Mouse (Mus musculus) liver, embryonic 15.5 days (tissue): ENCODE measurements around the gene Gfm2. TPM values are rescaled to one million over a fixed set of nuclear protein-coding genes. Genes with fewer than 3 reads are reported as not detected.

Source experiments
- ATAC-seq: fragments of 200-750 bp; cut with Nextera tagmentation; 2 replicates; pipeline ENCODE4 v1.8.0; 2017; ENCODE audit warnings: moderate number of reproducible peaks, mild to moderate bottlenecking, moderate library complexity; ENCODE audit not compliant: insufficient read depth
- H3K27ac ChIP-seq: fragments of 300-500 bp; sonication (generic); replicated peaks from 2 replicates; pipeline ENCODE4 v1.5.1; 2015; ENCODE audit warnings: mild to moderate bottlenecking, inconsistent platforms
- H3K27me3 ChIP-seq: fragments of 300-500 bp; sonication (generic); 2 replicates; pipeline ENCODE4 v1.6.1; 2015; ENCODE audit warnings: mild to moderate bottlenecking, inconsistent platforms
- H3K36me3 ChIP-seq: fragments of 300-500 bp; sonication (generic); replicated peaks from 2 replicates; pipeline ENCODE4 v1.6.1; 2015; ENCODE audit warnings: moderate library complexity, mild to moderate bottlenecking, inconsistent platforms
- H3K4me1 ChIP-seq: fragments of 300-500 bp; sonication (generic); replicated peaks from 2 replicates; pipeline ENCODE4 v1.6.1; 2015; ENCODE audit warnings: inconsistent platforms
- H3K4me2 ChIP-seq: fragments of 300-500 bp; sonication (generic); 2 replicates; pipeline ENCODE4 v1.6.1; 2015; ENCODE audit warnings: moderate library complexity, mild to moderate bottlenecking, inconsistent platforms
- H3K4me3 ChIP-seq: fragments of 300-500 bp; sonication (generic); replicated peaks from 2 replicates; pipeline ENCODE4 v1.5.1; 2015; ENCODE audit warnings: mild to moderate bottlenecking, inconsistent platforms
- H3K9ac ChIP-seq: fragments of 300-500 bp; sonication (generic); 2 replicates; pipeline ENCODE4 v1.6.1; 2015; ENCODE audit warnings: moderate library complexity, mild to moderate bottlenecking, inconsistent platforms
- H3K9me3 ChIP-seq: fragments of 300-500 bp; sonication (generic); replicated peaks from 2 replicates; pipeline ENCODE4 v1.6.1; 2016; ENCODE audit warnings: inconsistent platforms
- WGBS: fragments of 180-500 bp; shearing (Covaris S2); methylation state at CpG from one replicate; pipeline ENCODE4 v1.1.7; 2015; ENCODE audit warnings: mixed read lengths; ENCODE audit not compliant: insufficient replicate concordance; 5-methylcytosine and 5-hydroxymethylcytosine counted together
- polyA plus RNA-seq: library from polyadenylated mRNA; unstranded; fragments of >200 nt; fragmentation: Nextera tagmentation; extraction: Ambion mirVana; gene quantifications from 2 replicates; pipeline ENCODE4 v1.2.1, GENCODE M21; 2015

The Gfm2 gene
- polyA plus RNA-seq, 1 experiment from 2014 or later: 16.6 TPM

- Histone ChIP-seq H3K36me3 (peaks cover 6% of the 10 kb centered on the region; the same call in 1 of the 2 replicates), H3K4me2 (no peak overlapping the region), H3K9me3 (no peaks in the 10 kb centered on the region), H3K9ac (no peak overlapping the region), H3K4me3 (no peak overlapping the region), H3K4me1 (peaks cover 4% of the 10 kb centered on the region), H3K27ac (no peak overlapping the region), H3K27me3 (no peaks in the 10 kb centered on the region)
- 84% methylated on average over 11 of the region's 11 CpGs for whole genome bisulfite sequencing
- no peak for ATAC-seq
Measured at GRCm38 (mm10) chr13:97192649-97193048, 54.9 kb downstream of the Gfm2 start.

- Histone ChIP-seq H3K9me3 (no peaks in the 10 kb centered on the region), H3K36me3 (peaks cover 6% of the 10 kb centered on the region; the same call in 1 of the 2 replicates), H3K4me2 (no peak overlapping the region), H3K4me1 (peaks cover 12% of the 10 kb centered on the region), H3K4me3 (no peak overlapping the region), H3K27me3 (no peaks in the 10 kb centered on the region), H3K27ac (no peak overlapping the region), H3K9ac (no peak overlapping the region)
- no peak for ATAC-seq
- WGBS: 51% methylated on average over 7 of the region's 7 CpGs
Measured at GRCm38 (mm10) chr13:97193420-97193819, 55.7 kb downstream of the Gfm2 start.

- no peak for ATAC-seq
- Histone ChIP-seq H3K36me3 (peaks cover 6% of the 10 kb centered on the region; the same call in 1 of the 2 replicates), H3K27ac (no peak overlapping the region), H3K9me3 (no peaks in the 10 kb centered on the region), H3K4me2 (peak overlapping the region; percentile 16), H3K27me3 (no peaks in the 10 kb centered on the region), H3K4me3 (peak overlapping the region; percentile 20), H3K4me1 (peaks cover 17% of the 10 kb centered on the region), H3K9ac (no peak overlapping the region)
- 74% methylated on average over 12 of the region's 12 CpGs for WGBS
Measured at GRCm38 (mm10) chr13:97196186-97196924, 58.6 kb downstream of the Gfm2 start.

GRCm38 (mm10) chr13:97196925-97197218 is 59.1 kb downstream of the Gfm2 start:
- Histone ChIP-seq H3K4me2 (peak overlapping the region; percentile 95), H3K27me3 (no peaks in the 10 kb centered on the region), H3K4me3 (peak overlapping the region; percentile 20), H3K9ac (no peak overlapping the region), H3K27ac (no peak overlapping the region), H3K9me3 (no peaks in the 10 kb centered on the region), H3K36me3 (peaks cover 6% of the 10 kb centered on the region; the same call in 1 of the 2 replicates), H3K4me1 (peaks cover 17% of the 10 kb centered on the region)
- WGBS: 81% methylated on average over 2 of the region's 2 CpGs
- ATAC-seq: no peak

GRCm38 (mm10) chr13:97197932-97198562 is 60.3 kb downstream of the Gfm2 start, which contains the start of gene Hexb:
Hexb (minus strand) TSS chr13:97198357.
- peaks cover 5% of the 10 kb centered on the region; the same call in 1 of the 2 replicates for H3K36me3 ChIP-seq
- H3K4me1 ChIP-seq: peaks cover 17% of the 10 kb centered on the region
- H3K9me3 ChIP-seq: no peaks in the 10 kb centered on the region
- peak within 1 kb of the TSS; percentile 95 for H3K4me2 ChIP-seq
- H3K27me3 ChIP-seq: no peaks in the 10 kb centered on the region
- H3K4me3 ChIP-seq: peak within 1 kb of the TSS; percentile 73
- H3K27ac ChIP-seq: peak within 1 kb of the TSS; percentile 79
- ATAC-seq: peak; percentile 94
- under 1% methylated on average over 45 of the region's 45 CpGs for WGBS
- peak within 1 kb of the TSS; percentile 62 for H3K9ac ChIP-seq

- Histone ChIP-seq H3K27me3 (no peaks in the 10 kb centered on the region), H3K9ac (no peak overlapping the region), H3K4me1 (peaks cover 17% of the 10 kb centered on the region), H3K4me2 (no peak overlapping the region), H3K4me3 (no peak overlapping the region), H3K36me3 (no peaks in the 10 kb centered on the region), H3K9me3 (no peaks in the 10 kb centered on the region), H3K27ac (no peak overlapping the region)
- no peak for ATAC-seq
- WGBS: 42% methylated on average over 2 of the region's 2 CpGs
Measured at GRCm38 (mm10) chr13:97199123-97199522, 61.4 kb downstream of the Gfm2 start.

- 60% methylated on average over 7 of the region's 7 CpGs for WGBS
- H3K4me3 ChIP-seq: no peak overlapping the region
- no peak overlapping the region for H3K9ac ChIP-seq
- no peak overlapping the region for H3K4me2 ChIP-seq
- no peaks in the 10 kb centered on the region for H3K36me3 ChIP-seq
- H3K4me1 ChIP-seq: peaks cover 33% of the 10 kb centered on the region
- no peak overlapping the region for H3K27ac ChIP-seq
- H3K27me3 ChIP-seq: no peaks in the 10 kb centered on the region
- H3K9me3 ChIP-seq: no peaks in the 10 kb centered on the region
- no peak for ATAC-seq
Measured at GRCm38 (mm10) chr13:97201076-97201475, 63.3 kb downstream of the Gfm2 start.

- Histone ChIP-seq H3K9ac (no peak overlapping the region), H3K27me3 (no peaks in the 10 kb centered on the region), H3K4me2 (no peak overlapping the region), H3K4me3 (no peak overlapping the region), H3K9me3 (no peaks in the 10 kb centered on the region), H3K27ac (no peak overlapping the region), H3K4me1 (peaks cover 36% of the 10 kb centered on the region), H3K36me3 (no peaks in the 10 kb centered on the region)
- no peak for ATAC-seq
- WGBS: 59% methylated on average over 4 of the region's 4 CpGs
Measured at GRCm38 (mm10) chr13:97201896-97202295, 64.2 kb downstream of the Gfm2 start.

- Histone ChIP-seq H3K4me2 (peak overlapping the region; percentile 68), H3K27me3 (no peaks in the 10 kb centered on the region), H3K36me3 (no peaks in the 10 kb centered on the region), H3K9me3 (no peaks in the 10 kb centered on the region), H3K4me3 (peak overlapping the region; percentile 44), H3K9ac (no peak overlapping the region), H3K27ac (peak overlapping the region; percentile 63), H3K4me1 (peaks cover 19% of the 10 kb centered on the region; the same call in 1 of the 2 replicates)
- ATAC-seq: peak; percentile 79
- WGBS: 6% methylated on average over 18 of the region's 18 CpGs
Measured at GRCm38 (mm10) chr13:97205052-97205701, 67.4 kb downstream of the Gfm2 start.

GRCm38 (mm10) chr13:97206046-97206445 is 68.3 kb downstream of the Gfm2 start:
- H3K27ac ChIP-seq: no peak overlapping the region
- H3K27me3 ChIP-seq: no peaks in the 10 kb centered on the region
- no peak overlapping the region for H3K9ac ChIP-seq
- no peaks in the 10 kb centered on the region for H3K36me3 ChIP-seq
- H3K9me3 ChIP-seq: no peaks in the 10 kb centered on the region
- no peak for ATAC-seq
- peaks cover 19% of the 10 kb centered on the region; the same call in 1 of the 2 replicates for H3K4me1 ChIP-seq
- peak overlapping the region; percentile 68; the same call in 1 of the 2 replicates for H3K4me2 ChIP-seq
- WGBS: 79% methylated on average over 2 of the region's 2 CpGs
- no peak overlapping the region for H3K4me3 ChIP-seq

GRCm38 (mm10) chr13:97207472-97208111 is 69.9 kb downstream of the Gfm2 start:
- 72% methylated on average over 7 of the region's 7 CpGs for WGBS
- Histone ChIP-seq H3K36me3 (no peaks in the 10 kb centered on the region), H3K27me3 (no peaks in the 10 kb centered on the region), H3K27ac (no peak overlapping the region), H3K9ac (no peak overlapping the region), H3K4me1 (peaks cover 19% of the 10 kb centered on the region; the same call in 1 of the 2 replicates), H3K4me3 (no peak overlapping the region), H3K9me3 (no peaks in the 10 kb centered on the region), H3K4me2 (0 out of 2 replicates have a peak overlapping the region, but pooled peaks have one; percentile 20)
- no peak for ATAC-seq
